Mouse (Mus musculus) right cerebral cortex, postnatal 14 days (tissue): Measurements from ENCODE around the gene Dock8.

Experiments used
- DNase-seq: peaks from one replicate; pipeline ENCODE4 v3.0.0; 2022

Gene Dock8

DNA sequence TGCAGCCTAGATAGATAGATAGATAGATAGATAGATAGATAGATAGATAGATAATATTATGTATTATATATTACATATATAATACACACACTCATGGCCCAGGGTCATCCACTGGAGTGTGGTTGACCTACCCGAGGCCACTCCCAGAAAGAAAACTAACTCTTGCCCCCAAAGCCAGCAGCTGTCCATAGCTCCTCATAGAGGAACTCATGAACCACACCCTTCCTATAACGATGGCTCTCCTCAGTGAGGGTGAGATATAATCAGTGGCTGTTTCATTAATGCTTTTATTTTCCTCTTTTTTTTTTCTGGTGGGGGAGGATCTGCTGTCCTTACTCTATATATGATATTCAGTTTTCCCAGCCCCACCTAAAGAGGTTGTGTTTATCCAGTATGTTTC, 134.6 kb downstream of the Dock8 start:
- DNase-seq, result no peak

DNA sequence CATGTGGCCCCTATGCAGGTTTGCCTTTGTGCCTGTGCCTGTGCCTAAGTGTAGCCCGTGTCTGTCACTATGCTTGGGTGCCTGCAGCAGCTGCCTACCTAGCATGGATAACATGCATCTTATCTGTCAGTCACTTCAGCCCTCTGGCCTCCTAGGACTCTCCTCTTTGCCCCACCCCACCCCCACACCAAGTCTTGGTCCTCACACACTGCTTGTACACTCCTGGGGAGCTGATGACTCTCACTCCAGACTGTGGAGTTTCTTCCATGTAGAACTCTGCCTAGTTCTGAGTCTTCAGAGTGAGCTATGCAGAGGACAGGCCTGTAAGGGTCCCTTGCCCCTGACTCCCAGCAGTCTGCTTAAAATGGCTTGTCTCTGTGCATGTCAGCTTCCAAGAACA, 136.8 kb downstream of the Dock8 start:
- DNase-seq, result no peak

- no peak for DNase-seq
These were observed 138.8 kb downstream of the Dock8 start for GRCm38 (mm10) chr19:25137907-25138820.

- peak; percentile 33 for DNase-seq
These were observed 145.0 kb downstream of the Dock8 start for GRCm38 (mm10) chr19:25144110-25145028.

DNA sequence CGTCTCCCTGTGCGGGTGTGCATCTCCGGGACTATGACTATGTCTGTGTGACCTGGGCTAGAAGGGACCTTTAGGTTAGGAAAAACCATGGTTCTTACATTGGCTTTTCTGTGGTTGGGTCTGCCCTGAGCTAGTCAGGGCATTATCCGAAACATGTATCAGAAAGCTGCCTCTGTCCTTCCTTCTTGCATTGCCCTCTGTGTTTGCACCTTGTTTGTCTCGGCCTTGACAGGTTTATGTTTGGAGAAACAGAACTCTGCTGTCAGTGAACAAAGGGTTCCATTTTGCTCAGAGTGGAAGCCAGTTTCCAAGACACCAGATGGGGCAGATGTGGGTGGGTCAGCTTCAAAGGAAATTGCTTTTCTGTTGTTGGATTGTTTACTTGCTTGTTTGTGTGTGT, 145.8 kb downstream of the Dock8 start:
- no peak for DNase-seq

DNA sequence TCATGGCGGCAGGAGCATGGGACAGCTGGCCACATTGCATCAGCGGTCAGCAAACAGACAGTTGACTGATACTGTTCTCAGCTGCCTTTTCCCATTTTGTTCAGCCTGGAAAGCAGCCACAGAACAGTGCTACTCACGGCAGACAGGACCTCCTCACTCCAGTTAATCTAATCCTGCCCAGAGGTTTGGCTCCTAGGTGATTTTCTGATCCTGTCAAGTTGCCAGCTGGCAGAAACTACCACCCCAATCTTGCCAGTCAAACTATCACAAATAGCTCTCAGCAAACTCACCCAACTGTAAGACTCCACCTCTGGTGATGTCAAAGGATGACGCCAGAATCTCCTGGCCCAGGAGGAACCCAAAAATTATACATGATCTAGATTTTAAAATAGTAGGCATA, 146.8 kb downstream of the Dock8 start:
- DNase-seq, result no peak

DNA sequence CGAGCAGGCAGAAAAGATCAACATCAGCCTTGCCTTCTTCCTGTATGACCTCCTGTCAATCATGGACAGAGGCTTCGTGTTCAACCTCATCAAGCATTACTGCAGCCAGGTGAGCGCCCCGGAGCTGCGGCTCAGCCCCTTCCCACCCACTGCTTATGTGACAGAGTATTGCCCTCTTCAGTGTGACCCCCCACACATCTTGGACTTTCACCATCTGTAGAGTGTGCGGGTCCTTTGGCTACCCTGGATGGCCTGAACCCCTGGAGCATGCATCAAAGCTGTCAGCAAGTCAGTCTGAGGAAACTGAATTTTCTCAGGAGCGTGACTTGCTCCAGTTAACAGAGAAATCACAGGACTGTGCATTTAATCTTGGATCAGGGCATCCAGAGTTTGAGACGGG, 150.5 kb downstream of the Dock8 start:
- DNase-seq, result no peak

- no peak for DNase-seq
These were observed 155.3 kb downstream of the Dock8 start for GRCm38 (mm10) chr19:25154506-25155178.

- no peak for DNase-seq
These were observed 155.9 kb downstream of the Dock8 start for GRCm38 (mm10) chr19:25155250-25155649.

- no peak for DNase-seq
These were observed 156.4 kb downstream of the Dock8 start for GRCm38 (mm10) chr19:25155709-25156108.

DNA sequence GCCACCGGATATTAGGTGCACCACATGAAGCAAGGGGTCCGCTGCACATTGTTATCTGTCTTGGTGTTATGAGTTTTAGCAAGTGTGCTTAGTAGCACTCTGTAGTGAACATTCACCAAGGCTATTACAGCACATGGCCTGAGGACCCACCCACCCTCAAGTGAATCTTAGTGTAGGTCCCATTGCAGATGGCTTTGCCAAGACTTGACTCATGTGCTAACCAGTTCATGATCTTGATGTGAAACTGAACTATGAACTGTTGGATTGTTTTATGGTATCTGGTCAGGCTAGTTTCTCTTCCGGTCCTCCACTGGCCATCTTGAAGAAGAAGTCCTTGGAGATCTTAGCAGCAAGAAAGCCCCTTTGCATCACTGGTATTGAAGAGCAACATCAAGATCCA, 162.9 kb downstream of the Dock8 start:
- DNase-seq, result no peak

- DNase-seq, result no peak
These were observed 164.1 kb downstream of the Dock8 start for GRCm38 (mm10) chr19:25163426-25163825.

- no peak for DNase-seq
These were observed 167.1 kb downstream of the Dock8 start for GRCm38 (mm10) chr19:25166412-25166811.

GRCm38 (mm10) chr19:25171395-25171794, 172.1 kb downstream of the Dock8 start:
- DNase-seq, result no peak

GRCm38 (mm10) chr19:25176746-25177145, 177.4 kb downstream of the Dock8 start:
- no peak for DNase-seq

DNA sequence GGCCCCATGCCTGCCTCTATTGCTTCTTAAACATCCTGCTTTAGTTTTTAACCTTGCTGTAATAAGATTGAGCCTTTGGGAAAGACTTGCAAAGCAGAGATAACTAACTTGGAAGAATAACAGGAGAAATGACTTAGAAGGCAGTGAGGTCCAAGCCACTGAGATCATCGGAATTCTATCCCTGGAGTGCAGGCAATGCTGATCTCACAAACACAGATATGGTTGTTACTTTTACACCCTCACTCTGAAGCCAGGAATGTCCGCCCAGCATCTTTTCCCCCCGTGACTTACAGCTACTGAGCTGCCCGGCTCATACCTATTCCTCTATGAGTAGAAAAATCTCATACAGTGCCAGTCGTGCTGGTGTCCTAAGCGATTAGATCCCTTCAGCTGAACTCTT, 180.7 kb downstream of the Dock8 start:
- DNase-seq, result no peak

GRCm38 (mm10) chr19:25180547-25180946, 181.2 kb downstream of the Dock8 start:
- no peak for DNase-seq

GRCm38 (mm10) chr19:25184076-25184475, 184.7 kb downstream of the Dock8 start:
- DNase-seq, result no peak

- no peak for DNase-seq
These were observed 187.0 kb downstream of the Dock8 start for GRCm38 (mm10) chr19:25186316-25186715.

DNA sequence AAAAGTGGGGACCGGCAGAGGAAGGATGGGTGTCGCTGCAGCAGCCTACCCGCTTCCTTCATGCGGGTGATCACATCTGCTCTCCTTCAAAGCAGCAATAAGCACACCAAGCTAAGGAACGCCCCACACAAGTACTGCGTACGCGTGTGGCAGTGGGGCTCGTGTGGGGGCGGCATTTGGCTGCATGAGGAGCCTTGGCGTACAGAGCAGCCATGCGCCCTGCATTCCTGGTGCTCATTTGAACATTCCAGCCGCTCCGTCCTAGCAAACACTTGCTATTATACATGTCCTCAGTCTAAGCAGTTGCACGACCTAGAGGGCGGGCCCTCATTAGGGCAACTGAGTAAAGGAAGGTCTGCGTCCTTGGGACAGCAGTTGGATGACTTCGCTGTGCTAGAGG, 188.3 kb downstream of the Dock8 start:
- no peak for DNase-seq

- DNase-seq, result no peak
These were observed 194.4 kb downstream of the Dock8 start for GRCm38 (mm10) chr19:25193751-25194150.

DNA sequence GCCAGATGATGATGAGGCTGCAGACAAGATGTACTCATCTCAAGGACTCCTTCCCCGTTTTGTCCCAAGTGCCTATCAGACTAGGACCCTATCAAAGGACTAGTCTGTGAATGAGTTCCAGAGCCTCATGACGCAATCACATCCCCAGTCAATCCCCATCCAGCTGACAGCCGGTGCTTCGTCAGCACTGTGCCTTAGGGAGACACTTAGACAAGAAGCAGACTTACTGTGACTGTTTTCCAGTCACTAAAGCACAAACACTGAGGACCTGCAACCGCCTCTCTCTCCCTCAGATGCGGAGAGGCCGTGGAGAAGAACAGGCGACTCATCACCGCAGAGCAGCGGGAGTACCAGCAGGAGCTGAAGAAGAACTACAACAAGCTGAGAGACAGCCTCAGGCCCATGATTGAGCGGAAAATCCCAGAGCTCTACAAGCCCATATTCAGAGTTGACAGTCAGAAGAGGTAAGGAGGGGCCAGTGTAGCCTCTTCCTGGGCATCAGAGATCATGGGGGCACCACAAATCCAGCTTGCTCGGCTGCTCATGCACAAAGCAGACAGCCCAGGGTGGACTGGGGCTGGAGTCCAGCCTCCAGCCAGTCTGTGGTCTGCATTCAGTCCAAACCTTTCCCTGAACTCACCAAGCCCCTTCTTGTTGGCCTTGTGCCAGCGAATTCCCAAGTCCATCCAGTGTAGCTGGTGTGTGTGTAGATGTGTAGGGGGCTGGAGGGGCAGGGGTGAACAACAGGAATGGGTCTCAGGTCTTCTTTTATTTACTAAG, 200.9 kb downstream of the Dock8 start:
- DNase-seq, result no peak
